Mouse (Mus musculus) embryonic facial prominence, embryonic 14.5 days (tissue): ENCODE measurements at regions not wholly inside any gene's neighbourhood (a gene's known extent, or its start where the extent isn't known, plus 50 kb on each side); places are given as distances from the start of the nearest gene placed in this dataset.

ENCODE experiments used
- ATAC-seq: fragments of 200-750 bp; cut with Nextera tagmentation; 2 replicates; pipeline ENCODE4 v1.8.0; 2017; ENCODE audit warnings: low read depth, moderate number of reproducible peaks, moderate TSS enrichment
- DNase-seq: peaks from one replicate; pipeline ENCODE4 v3.0.0-alpha.2; 2015; ENCODE audit warnings: low spot score
- H3K27ac ChIP-seq: fragments of 300-500 bp; sonication (generic); replicated peaks from 2 replicates; pipeline ENCODE4 v1.5.1; 2014; ENCODE audit warnings: low read depth, mild to moderate bottlenecking, low read length, moderate library complexity
- H3K27me3 ChIP-seq: fragments of 300-500 bp; sonication (generic); replicated peaks from 2 replicates; pipeline ENCODE4 v1.6.1; 2014; ENCODE audit warnings: low read length; ENCODE audit not compliant: control insufficient read depth, insufficient read depth
- H3K36me3 ChIP-seq: fragments of 300-500 bp; sonication (generic); 2 replicates; pipeline ENCODE4 v1.6.1; 2014; ENCODE audit warnings: low read length, mixed read lengths; ENCODE audit not compliant: control insufficient read depth, insufficient read depth
- H3K4me1 ChIP-seq: fragments of 300-500 bp; sonication (generic); 2 replicates; pipeline ENCODE4 v1.6.1; 2014; ENCODE audit warnings: antibody characterized with exemption, low read length; ENCODE audit not compliant: control insufficient read depth, insufficient read depth
- H3K4me2 ChIP-seq: fragments of 300-500 bp; sonication (generic); 2 replicates; pipeline ENCODE4 v1.6.1; 2014; ENCODE audit warnings: low read depth, mild to moderate bottlenecking, low read length, moderate library complexity, mixed read lengths
- H3K4me3 ChIP-seq: fragments of 300-500 bp; sonication (generic); 2 replicates; pipeline ENCODE4 v1.5.1; 2014; ENCODE audit warnings: low read depth, mild to moderate bottlenecking, low read length
- H3K9ac ChIP-seq: fragments of 300-500 bp; sonication (generic); 2 replicates; pipeline ENCODE4 v1.6.1; 2014; ENCODE audit warnings: low read depth, mild to moderate bottlenecking, low read length, moderate library complexity, mixed read lengths
- H3K9me3 ChIP-seq: fragments of 300-500 bp; sonication (generic); 2 replicates; pipeline ENCODE4 v1.6.1; 2016; ENCODE audit warnings: low read length; ENCODE audit not compliant: control insufficient read depth
- WGBS: fragments of 180-500 bp; shearing (Covaris S2); extraction: QIAGEN DNeasy Blood & Tissue Kit; methylation state at CpG from one replicate; pipeline ENCODE4 v1.1.7; 2014; 5-methylcytosine and 5-hydroxymethylcytosine counted together

GRCm38 (mm10) chr8:34326614-34326965, 215.1 kb upstream of the Gm10131 start:
- Histone ChIP-seq H3K27ac (no peak overlapping the region), H3K9ac (peak overlapping the region; percentile 38; the same call in 1 of the 2 replicates), H3K4me3 (peak overlapping the region; percentile 22), H3K36me3 (no peaks in the 10 kb centered on the region), H3K9me3 (no peaks in the 10 kb centered on the region), H3K27me3 (0 out of 2 replicates have a peak, but pooled peaks cover 7% of the 10 kb centered on the region), H3K4me1 (0 out of 2 replicates have a peak, but pooled peaks cover 4% of the 10 kb centered on the region), H3K4me2 (peak overlapping the region; percentile 59)
- no peak for ATAC-seq
- WGBS: 7% methylated on average over 15 of the region's 15 CpGs
- no peak for DNase-seq

- H3K4me1 ChIP-seq: 0 out of 2 replicates have a peak, but pooled peaks cover 4% of the 10 kb centered on the region
- H3K36me3 ChIP-seq: no peaks in the 10 kb centered on the region
- peak overlapping the region; percentile 59 for H3K4me2 ChIP-seq
- 0 out of 2 replicates have a peak, but pooled peaks cover 7% of the 10 kb centered on the region for H3K27me3 ChIP-seq
- no peak overlapping the region for H3K27ac ChIP-seq
- H3K9me3 ChIP-seq: no peaks in the 10 kb centered on the region
- ATAC-seq: peak; percentile 77
- WGBS: 2% methylated on average over 13 of the region's 17 CpGs
- peak overlapping the region; percentile 38 for H3K9ac ChIP-seq
- peak; percentile 61 for DNase-seq
- peak overlapping the region; percentile 22 for H3K4me3 ChIP-seq
These were observed 214.5 kb upstream of the Gm10131 start for GRCm38 (mm10) chr8:34325841-34326613.

- no peak overlapping the region for H3K27ac ChIP-seq
- no peak overlapping the region for H3K4me2 ChIP-seq
- no peaks in the 10 kb centered on the region for H3K4me1 ChIP-seq
- no peak overlapping the region for H3K4me3 ChIP-seq
- no peak overlapping the region for H3K9ac ChIP-seq
- 39% methylated on average over 6 of the region's 6 CpGs for WGBS
- no peaks in the 10 kb centered on the region for H3K36me3 ChIP-seq
- ATAC-seq (peak; percentile 26; the same call in 1 of the 2 replicates), DNase-seq (peak; percentile 74)
- no peaks in the 10 kb centered on the region for H3K27me3 ChIP-seq
- no peaks in the 10 kb centered on the region for H3K9me3 ChIP-seq
These were observed 208.6 kb upstream of the Gm10131 start for GRCm38 (mm10) chr8:34320158-34320587.

- Histone ChIP-seq H3K4me2 (no peak overlapping the region), H3K27ac (no peak overlapping the region), H3K4me1 (no peaks in the 10 kb centered on the region), H3K4me3 (no peak overlapping the region), H3K9me3 (no peaks in the 10 kb centered on the region), H3K36me3 (no peaks in the 10 kb centered on the region), H3K9ac (no peak overlapping the region), H3K27me3 (no peaks in the 10 kb centered on the region)
- ATAC-seq: no peak
- WGBS: 92% methylated on average over 5 of the region's 5 CpGs
- no peak for DNase-seq
These were observed 208.2 kb upstream of the Gm10131 start for GRCm38 (mm10) chr8:34319719-34320118.

- DNase-seq (no peak), ATAC-seq (no peak)
- Histone ChIP-seq H3K27me3 (no peaks in the 10 kb centered on the region), H3K36me3 (no peaks in the 10 kb centered on the region), H3K4me3 (no peak overlapping the region), H3K27ac (no peak overlapping the region), H3K9ac (no peak overlapping the region), H3K4me1 (no peaks in the 10 kb centered on the region), H3K9me3 (no peaks in the 10 kb centered on the region), H3K4me2 (no peak overlapping the region)
These were observed 203.7 kb upstream of the Gm10131 start for GRCm38 (mm10) chr8:34315233-34315632.

- DNase-seq (peak; percentile 67), ATAC-seq (peak; percentile 22; the same call in 1 of the 2 replicates)
- Histone ChIP-seq H3K4me1 (peaks cover 9% of the 10 kb centered on the region), H3K9me3 (peaks cover 6% of the 10 kb centered on the region; the same call in 1 of the 2 replicates), H3K9ac (no peak overlapping the region), H3K27ac (no peak overlapping the region), H3K36me3 (no peaks in the 10 kb centered on the region), H3K27me3 (0 out of 2 replicates have a peak, but pooled peaks cover 4% of the 10 kb centered on the region), H3K4me3 (no peak overlapping the region), H3K4me2 (no peak overlapping the region)
- 44% methylated on average over 7 of the region's 7 CpGs for WGBS
These were observed 194.3 kb upstream of the Gm10131 start for GRCm38 (mm10) chr8:34305542-34306485.

GRCm38 (mm10) chr8:34303815-34304214, 192.3 kb upstream of the Gm10131 start:
- peaks cover 9% of the 10 kb centered on the region for H3K4me1 ChIP-seq
- WGBS: 67% methylated on average over 11 of the region's 11 CpGs

GRCm38 (mm10) chr8:34300331-34300903, 188.9 kb upstream of the Gm10131 start:
- ATAC-seq (peak; percentile 41), DNase-seq (peak; percentile 61)
- H3K4me2 ChIP-seq: peak overlapping the region; percentile 11; the same call in 1 of the 2 replicates
- peaks cover under 1% of the 10 kb centered on the region; the same call in 1 of the 2 replicates for H3K4me1 ChIP-seq
- H3K9ac ChIP-seq: no peak overlapping the region
- no peaks in the 10 kb centered on the region for H3K36me3 ChIP-seq
- H3K9me3 ChIP-seq: no peaks in the 10 kb centered on the region
- H3K27ac ChIP-seq: no peak overlapping the region
- H3K4me3 ChIP-seq: no peak overlapping the region
- H3K27me3 ChIP-seq: 0 out of 2 replicates have a peak, but pooled peaks cover 4% of the 10 kb centered on the region
- WGBS: 53% methylated on average over 15 of the region's 15 CpGs

More at GRCm38 (mm10) chr8:34303815-34304214, 192.3 kb upstream of the Gm10131 start:
- no peak overlapping the region for H3K4me3 ChIP-seq
- no peaks in the 10 kb centered on the region for H3K36me3 ChIP-seq
- peaks cover 6% of the 10 kb centered on the region; the same call in 1 of the 2 replicates for H3K9me3 ChIP-seq
- no peak for DNase-seq
- H3K4me2 ChIP-seq: no peak overlapping the region
- no peak overlapping the region for H3K27ac ChIP-seq
- 0 out of 2 replicates have a peak, but pooled peaks cover 4% of the 10 kb centered on the region for H3K27me3 ChIP-seq
- no peak overlapping the region for H3K9ac ChIP-seq
- ATAC-seq: no peak
